Mouse (Mus musculus) left cerebral cortex, postnatal 36 days (tissue): ENCODE measurements at regions not wholly inside any gene's neighbourhood (a gene's known extent, or its start where the extent isn't known, plus 50 kb on each side); places are given as distances from the start of the nearest gene placed in this dataset.

Source experiments
- DNase-seq, 2 experiments: peaks; one replicate each; pipeline ENCODE4 v3.0.0; 2021 to 2022; ENCODE audit warnings: low spot score in 2 of 2, mixed read lengths in 1 of 2
- intact Hi-C: fragments of 180-260 bp; cut with DNase I; formaldehyde crosslinking; loops from one replicate; pipeline ENCODE4 v1.15.1; 2025

- intact Hi-C loops = no loop called here
- DNase-seq = no peak
These were observed 417.0 kb downstream of the Cdk5rap2 start for GRCm38 (mm10) chr4:69993226-69993625.

- intact Hi-C loops = no loop called here
- DNase-seq = no peak
These were observed 436.0 kb downstream of the Cdk5rap2 start for GRCm38 (mm10) chr4:69974208-69974607.

GRCm38 (mm10) chr4:69973566-69973965, 436.7 kb downstream of the Cdk5rap2 start:
- DNase-seq = no peak
- intact Hi-C loops = no loop called here

- intact Hi-C loops = no loop called here
- DNase-seq = no peak
These were observed 438.5 kb downstream of the Cdk5rap2 start for GRCm38 (mm10) chr4:69971721-69972120.

- DNase-seq = no peak
- intact Hi-C loops = no loop called here
These were observed 441.8 kb downstream of the Cdk5rap2 start for GRCm38 (mm10) chr4:69968424-69968823.
